Mouse (Mus musculus) naive thymus-derived CD4-positive, alpha-beta T cell, adult 5 months (primary cell): ENCODE measurements around the gene Fdx1. TPM values are rescaled to one million over a fixed set of nuclear protein-coding genes. Genes with fewer than 3 reads are reported as not detected.

Experiments used
- polyA plus RNA-seq: library from polyadenylated mRNA; unstranded; fragments of 100-300 nt; shearing (Covaris generic); gene quantifications from one replicate; pipeline ENCODE4 v1.2.1, GENCODE M21; 2017

Fdx1 gene
- polyA plus RNA-seq = 26.0 TPM

DNA sequence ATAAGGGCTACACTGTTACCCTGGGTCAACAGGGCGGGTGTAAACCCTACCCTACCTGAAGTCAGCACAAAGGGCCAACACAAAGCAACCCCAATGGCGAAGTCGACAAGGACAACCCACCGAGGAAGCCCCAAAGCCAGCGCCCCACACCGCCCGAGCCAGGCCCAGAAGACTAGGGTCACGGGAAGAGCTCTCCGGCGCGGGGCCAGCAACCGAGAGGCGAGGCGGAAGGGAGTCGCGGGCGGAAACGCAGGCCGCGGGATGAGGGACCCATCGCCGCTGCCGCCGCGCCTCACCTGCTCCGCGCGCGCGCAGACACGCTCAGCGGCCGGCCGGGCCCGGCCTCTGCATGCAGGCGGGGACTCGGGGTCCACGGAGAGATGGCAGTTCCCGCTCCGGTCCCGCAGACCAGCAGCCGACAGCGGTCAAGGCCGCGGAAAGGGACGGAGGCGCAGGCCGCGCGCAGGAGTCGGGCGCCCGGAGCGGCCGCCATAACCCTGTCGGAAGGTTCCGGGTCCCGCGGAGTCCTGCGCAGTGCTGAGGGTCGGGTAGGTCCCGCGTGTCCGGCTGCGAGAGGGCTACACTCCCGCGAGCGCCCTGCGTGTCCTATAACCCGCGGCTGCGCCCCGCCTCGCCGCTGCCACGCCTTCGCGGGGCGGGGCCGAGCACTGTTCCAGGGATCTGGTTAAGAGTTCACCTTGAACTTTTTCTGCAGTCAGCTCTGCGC lies at the start of gene Fdx1:
TSS of gene Fdx1 (minus strand) at position 582 of the 727 bp plus-strand sequence.

Other genes starting within 250 kb of the Fdx1 start
- gene Arhgap20, start 198.2 kb downstream of the Fdx1 start, polyA plus RNA-seq = 1.4 TPM
- gene Rdx, start 83.6 kb upstream of the Fdx1 start, polyA plus RNA-seq = 99.8 TPM
- gene Zc3h12c, start 205.0 kb upstream of the Fdx1 start, polyA plus RNA-seq = 0.11 TPM